Mouse (Mus musculus) Muller cell, postnatal 12 days (primary cell): ENCODE measurements at regions not wholly inside any gene's neighbourhood (a gene's known extent, or its start where the extent isn't known, plus 50 kb on each side); places are given as distances from the start of the nearest gene placed in this dataset.

ENCODE experiments used
- DNase-seq: peaks from one replicate; pipeline ENCODE4 v3.0.0-alpha.2; 2015; ENCODE audit errors: inconsistent ontology term

DNA sequence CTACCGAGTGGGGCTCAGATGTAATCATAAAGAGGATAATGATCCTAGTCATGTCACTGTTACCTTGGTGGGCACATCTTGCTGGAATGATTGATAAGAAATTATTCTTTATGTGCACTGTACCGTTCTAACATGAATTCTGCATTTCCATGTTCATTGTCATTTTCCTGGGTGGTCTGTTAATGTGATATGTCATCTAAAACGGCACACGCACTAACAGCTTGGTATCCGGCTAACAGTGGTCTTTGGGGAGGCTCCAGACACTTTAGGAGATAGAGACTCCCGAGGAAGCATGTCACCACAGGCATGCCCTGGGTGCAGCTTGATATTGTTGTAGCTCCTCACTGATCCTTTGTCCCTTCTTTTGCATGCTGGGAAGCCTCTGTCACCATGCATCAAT is 1096.1 kb downstream of the Car8 start:
- no peak for DNase-seq

DNA sequence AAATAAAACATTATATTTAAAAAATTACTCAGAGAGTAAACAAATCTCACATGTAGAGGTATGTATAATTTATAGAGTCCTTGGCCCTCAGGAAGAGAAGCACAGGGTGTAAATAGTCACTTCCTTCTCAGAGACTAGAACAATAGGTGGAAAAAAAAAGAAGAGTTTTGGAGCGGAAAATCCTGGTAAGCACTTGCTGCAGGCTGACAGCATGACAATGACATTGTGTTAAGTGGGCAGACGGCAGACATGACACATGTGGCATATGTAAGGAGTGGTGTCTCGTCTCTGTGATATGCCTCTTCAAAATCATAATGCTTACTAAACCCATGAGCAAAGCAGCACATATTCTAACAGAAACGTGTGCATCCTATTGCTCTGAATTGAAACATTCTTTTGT is 1126.7 kb downstream of the Car8 start:
- no peak for DNase-seq

DNA sequence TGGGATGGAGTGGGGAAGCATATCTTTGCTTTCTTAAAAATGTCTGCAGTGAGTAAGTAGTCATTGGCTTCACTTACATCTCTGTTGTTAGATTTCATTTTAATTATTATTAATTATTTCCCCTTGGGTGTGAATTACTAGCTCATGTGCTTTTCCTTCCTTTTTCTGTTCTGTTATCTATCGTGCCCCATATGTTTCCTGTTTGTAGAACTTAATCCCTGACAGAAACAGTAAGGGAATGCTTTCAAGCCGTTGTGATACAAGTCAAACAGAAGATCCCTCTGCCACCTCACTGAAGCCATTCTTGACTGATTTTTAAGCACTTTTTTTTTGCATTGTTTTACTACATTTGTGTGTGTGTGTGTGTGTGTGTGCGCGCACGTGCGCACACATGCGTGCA is 1145.9 kb downstream of the Car8 start:
- DNase-seq = no peak

DNA sequence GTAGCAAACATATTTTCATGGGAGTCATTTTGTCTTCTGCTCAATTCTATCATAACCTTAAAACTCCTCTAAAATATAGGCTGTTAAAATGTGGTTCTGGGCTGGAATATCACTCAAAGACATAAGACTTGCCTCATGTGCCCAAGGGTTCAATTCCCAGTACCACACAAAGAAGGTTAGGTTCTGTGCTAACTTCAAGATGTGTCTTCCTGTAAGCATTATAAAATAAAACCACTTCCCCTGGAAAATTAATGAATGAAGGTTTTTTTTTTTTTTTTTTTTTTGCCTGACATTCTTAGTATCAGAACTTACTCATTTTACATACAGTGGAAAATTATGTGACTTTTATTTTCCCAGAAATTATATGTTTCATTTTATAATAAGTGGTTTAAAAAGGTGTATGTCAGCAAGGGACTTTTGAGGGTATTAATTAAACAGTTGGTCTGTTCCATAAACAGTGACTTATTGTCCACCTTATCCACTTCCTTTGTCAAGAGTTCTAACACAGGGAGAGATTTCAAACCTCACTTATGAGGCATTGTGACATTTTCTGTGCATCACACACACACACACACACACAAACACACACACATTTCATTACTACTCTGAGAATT is 1147.5 kb downstream of the Car8 start:
- DNase-seq = no peak
